Mouse (Mus musculus): Measurements from ENCODE around the gene Kti12.
A peak's percentile ranks its signal among the peaks of the same experiment; 100 is the strongest.

Gene Kti12

GRCm38 (mm10) chr4:108869730-108870374, 22.3 kb downstream of the Kti12 start:
- peak; percentile 27 to 53 for DNase-seq

- no peak for DNase-seq
Measured at GRCm38 (mm10) chr4:108873746-108874145, 26.2 kb downstream of the Kti12 start.

DNA sequence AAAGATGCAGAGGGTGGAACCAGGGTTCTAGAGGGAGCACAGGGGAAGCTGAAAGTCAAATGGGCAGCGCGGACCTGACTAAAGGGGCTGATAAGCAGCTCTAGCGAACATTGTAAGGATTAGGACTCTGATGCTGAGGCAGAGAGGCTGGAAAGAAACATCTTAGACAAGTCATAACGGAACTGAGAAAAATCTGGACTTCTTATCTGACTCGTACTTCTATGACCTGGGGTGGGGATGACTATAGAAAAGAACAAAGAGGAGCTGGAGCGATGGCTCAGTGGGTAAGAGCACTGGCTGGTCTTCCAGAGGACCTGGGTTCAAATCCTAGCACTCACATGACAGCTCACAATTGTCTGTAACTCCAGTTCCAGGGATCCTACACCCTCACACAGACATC, 30.3 kb downstream of the Kti12 start:
- DNase-seq = no peak

- peak; percentile 55 to 60 for DNase-seq
Measured at GRCm38 (mm10) chr4:108878963-108879822, 31.6 kb downstream of the Kti12 start, which contains the start of gene Rab3b. Gene Rab3b, plus strand, starts transcription at chr4:108879063.

- no peak for DNase-seq
Measured at GRCm38 (mm10) chr4:108883815-108884214, 36.2 kb downstream of the Kti12 start.

DNA sequence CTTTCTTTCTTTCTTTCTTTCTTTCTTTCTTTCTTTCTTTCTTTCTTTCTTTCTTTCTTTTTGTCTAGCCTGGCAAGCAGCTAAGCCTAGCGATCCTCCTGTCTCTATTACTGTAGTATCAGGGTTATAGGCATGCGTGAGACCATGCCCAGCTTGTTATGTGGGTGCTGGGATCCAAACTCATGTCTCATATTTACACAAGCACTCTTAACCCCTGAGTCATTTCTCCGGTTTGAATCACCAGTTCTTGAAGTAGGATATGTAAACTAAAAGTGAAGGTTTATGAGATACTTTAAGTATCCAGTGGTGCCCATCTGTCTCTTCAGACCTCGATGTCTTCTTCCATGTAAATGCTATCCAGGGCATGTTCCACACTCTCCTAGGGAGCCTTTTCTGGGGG, 39.9 kb downstream of the Kti12 start:
- DNase-seq = no peak

GRCm38 (mm10) chr4:108890876-108891275, 43.3 kb downstream of the Kti12 start:
- DNase-seq = no peak
